Mouse (Mus musculus) heart, embryonic 16.5 days (tissue): ENCODE measurements around the gene Tsen54. TPM values are rescaled to one million over a fixed set of nuclear protein-coding genes. Genes with fewer than 3 reads are reported as not detected.

Experiments used
- ATAC-seq: fragments of 200-750 bp; cut with Nextera tagmentation; replicated peaks from 2 replicates; pipeline ENCODE4 v1.8.0; 2017; ENCODE audit warnings: moderate number of reproducible peaks; ENCODE audit not compliant: insufficient read depth, low FRiP score; ENCODE audit errors: extremely low read depth
- H3K27ac ChIP-seq: fragments of 300-500 bp; sonication (generic); 2 replicates; pipeline ENCODE4 v1.5.1; 2014; ENCODE audit warnings: mild to moderate bottlenecking, low read length, control low read depth, moderate library complexity
- H3K27me3 ChIP-seq: fragments of 300-500 bp; sonication (generic); 2 replicates; pipeline ENCODE4 v1.6.1; 2014; ENCODE audit warnings: low read length, mixed read lengths; ENCODE audit not compliant: control insufficient read depth, insufficient read depth
- H3K36me3 ChIP-seq: fragments of 300-500 bp; sonication (generic); 2 replicates; pipeline ENCODE4 v1.6.1; 2014; ENCODE audit not compliant: control insufficient read depth, insufficient read depth
- H3K4me1 ChIP-seq: fragments of 300-500 bp; sonication (generic); 2 replicates; pipeline ENCODE4 v1.6.1; 2014; ENCODE audit warnings: low read length, mixed read lengths; ENCODE audit not compliant: control insufficient read depth, insufficient read depth
- H3K4me2 ChIP-seq: fragments of 300-500 bp; sonication (generic); 2 replicates; pipeline ENCODE4 v1.6.1; 2014; ENCODE audit warnings: low read depth, mild to moderate bottlenecking, control low read depth, low read length
- H3K4me3 ChIP-seq: fragments of 300-500 bp; sonication (generic); 2 replicates; pipeline ENCODE4 v1.5.1; 2014; ENCODE audit warnings: mild to moderate bottlenecking, control low read depth, low read length
- H3K9ac ChIP-seq: fragments of 300-500 bp; sonication (generic); 2 replicates; pipeline ENCODE4 v1.6.1; 2014; ENCODE audit warnings: low read length, control low read depth
- H3K9me3 ChIP-seq: fragments of 300-500 bp; sonication (generic); replicated peaks from 2 replicates; pipeline ENCODE4 v1.6.1; 2016; ENCODE audit warnings: low read length; ENCODE audit not compliant: control insufficient read depth
- WGBS: fragments of 180-500 bp; shearing (Covaris S2); extraction: QIAGEN DNeasy Blood & Tissue Kit; methylation state at CpG from one replicate; pipeline ENCODE4 v1.1.7; 2014; 5-methylcytosine and 5-hydroxymethylcytosine counted together
- polyA plus RNA-seq: library from polyadenylated mRNA; unstranded; fragments of >200 nt; fragmentation: Nextera tagmentation; extraction: Ambion mirVana; gene quantifications from 2 replicates; pipeline ENCODE4 v1.2.1, GENCODE M21; 2015

The Tsen54 gene
- polyA plus RNA-seq, 1 experiment from 2014 or later: 28.3 TPM

DNA sequence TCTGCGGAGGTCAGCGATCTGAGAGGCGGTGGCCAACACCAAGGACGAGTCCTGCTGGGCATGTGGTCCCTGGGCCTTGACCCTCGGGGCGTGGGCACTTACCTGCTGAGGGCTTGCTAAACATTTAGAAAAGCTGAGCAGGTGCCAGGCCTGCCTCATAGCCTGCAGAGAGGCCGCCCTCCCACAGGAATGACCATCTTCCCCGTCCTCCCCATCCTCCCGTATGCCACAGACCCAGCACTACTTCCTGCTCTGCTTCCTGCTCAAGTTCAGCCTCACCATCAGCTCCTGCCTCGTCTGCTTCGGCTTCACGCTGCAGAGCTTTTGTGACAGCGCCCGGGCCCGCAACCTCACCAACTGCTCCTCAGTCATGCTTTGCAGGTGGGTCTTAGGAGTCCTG lies 17.6 kb upstream of the Tsen54 start:
- WGBS: 78% methylated on average over 15 of the region's 15 CpGs
- H3K27ac ChIP-seq: no peak overlapping the region

DNA sequence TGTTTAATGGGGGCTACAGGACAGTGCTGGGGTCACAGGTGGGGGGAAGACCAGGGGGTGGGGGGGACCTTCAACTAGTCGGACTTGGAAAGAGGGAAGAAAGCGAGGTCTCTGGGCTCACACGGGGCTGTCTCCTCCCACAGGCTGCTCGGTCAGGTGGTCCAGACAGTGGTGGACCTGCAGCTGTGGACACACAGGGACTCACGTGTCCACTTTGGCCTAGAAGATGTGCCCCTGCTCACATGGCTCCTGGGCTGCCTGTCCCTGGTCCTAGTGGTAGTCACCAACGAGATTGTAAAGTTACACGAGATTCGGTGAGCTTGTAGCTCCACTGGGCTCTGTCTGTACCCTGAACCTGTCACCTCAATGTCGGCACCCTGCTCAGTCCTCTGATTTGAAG lies 16.9 kb upstream of the Tsen54 start:
- no peaks in the 10 kb centered on the region for H3K27me3 ChIP-seq
- H3K9ac ChIP-seq: no peak overlapping the region
- H3K4me1 ChIP-seq: no peaks in the 10 kb centered on the region
- no peaks in the 10 kb centered on the region for H3K9me3 ChIP-seq
- no peak overlapping the region for H3K4me2 ChIP-seq
- no peak overlapping the region for H3K4me3 ChIP-seq
- WGBS: 66% methylated on average over 9 of the region's 9 CpGs
- H3K36me3 ChIP-seq: peaks cover 79% of the 10 kb centered on the region
- ATAC-seq: no peak
- no peak overlapping the region for H3K27ac ChIP-seq

More for the DNA sequence above, 17.6 kb upstream of the Tsen54 start:
- ATAC-seq: no peak
- no peaks in the 10 kb centered on the region for H3K9me3 ChIP-seq
- H3K9ac ChIP-seq: no peak overlapping the region
- peaks cover 79% of the 10 kb centered on the region for H3K36me3 ChIP-seq
- H3K4me2 ChIP-seq: no peak overlapping the region
- no peak overlapping the region for H3K4me3 ChIP-seq
- H3K27me3 ChIP-seq: no peaks in the 10 kb centered on the region
- H3K4me1 ChIP-seq: no peaks in the 10 kb centered on the region

DNA sequence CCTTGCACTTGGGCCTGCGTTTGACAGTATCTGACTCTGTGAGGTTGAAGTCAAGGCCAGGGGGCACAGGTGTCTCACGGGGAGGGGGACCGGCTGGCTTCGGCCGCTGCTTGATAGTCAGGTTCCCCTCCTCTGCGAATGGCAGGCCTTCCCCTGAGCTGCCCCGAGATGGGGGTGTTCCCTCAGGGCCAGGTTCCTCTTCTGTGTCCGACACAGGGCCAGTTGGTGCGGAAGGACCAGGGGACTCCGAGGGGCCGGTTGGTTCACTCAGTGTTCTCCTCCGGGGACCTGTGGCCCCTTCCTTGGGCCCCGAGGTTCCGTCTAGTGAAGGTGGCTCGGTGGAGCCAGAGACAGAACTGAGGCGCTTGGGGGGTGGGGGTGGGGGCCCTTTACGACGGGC lies 13.5 kb upstream of the Tsen54 start:
- WGBS: 92% methylated on average over 18 of the region's 18 CpGs

DNA sequence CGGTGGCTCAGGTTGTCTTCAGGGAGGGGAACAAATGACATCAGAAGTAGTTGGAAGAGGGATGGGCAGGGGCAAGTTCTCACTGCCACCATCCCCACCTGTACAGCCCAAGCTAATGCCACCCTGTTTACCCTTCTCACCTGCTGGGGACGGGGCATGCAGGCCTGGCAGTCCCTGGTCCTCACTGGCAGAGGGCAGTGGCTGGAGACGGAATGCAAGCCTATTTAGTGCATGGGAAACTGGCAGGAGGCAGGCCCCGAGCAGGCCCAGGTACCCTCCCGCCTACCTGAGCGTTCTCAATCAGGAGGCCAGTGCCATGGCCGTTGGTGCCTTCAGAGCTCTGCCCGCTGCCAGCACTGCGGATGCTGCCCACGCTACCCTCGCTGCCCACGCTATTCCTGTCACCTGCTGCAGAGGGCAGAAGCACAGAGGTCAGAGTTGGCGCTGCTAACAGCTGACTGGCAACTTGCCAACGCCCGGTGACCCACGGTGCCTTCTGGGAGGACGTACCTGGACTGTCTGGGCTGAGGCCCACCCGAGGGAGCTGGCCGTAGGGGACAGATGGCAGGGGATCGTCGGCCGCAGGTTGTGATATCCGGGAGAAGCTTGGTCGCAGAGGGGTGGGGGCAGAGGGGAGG lies 11.3 kb upstream of the Tsen54 start:
- Histone ChIP-seq H3K27ac (no peak overlapping the region), H3K9me3 (no peaks in the 10 kb centered on the region), H3K27me3 (no peaks in the 10 kb centered on the region), H3K4me2 (no peak overlapping the region), H3K36me3 (peaks cover 72% of the 10 kb centered on the region), H3K9ac (0 out of 2 replicates have a peak overlapping the region, but pooled peaks have one; percentile 5), H3K4me1 (peaks cover 15% of the 10 kb centered on the region), H3K4me3 (no peak overlapping the region)
- 78% methylated on average over 24 of the region's 24 CpGs for WGBS
- no peak for ATAC-seq

More for the DNA sequence above, 13.5 kb upstream of the Tsen54 start:
- H3K27ac ChIP-seq: no peak overlapping the region
- ATAC-seq: no peak
- peaks cover 4% of the 10 kb centered on the region; the same call in 1 of the 2 replicates for H3K4me1 ChIP-seq
- peaks cover 77% of the 10 kb centered on the region for H3K36me3 ChIP-seq
- no peak overlapping the region for H3K4me3 ChIP-seq
- no peak overlapping the region for H3K4me2 ChIP-seq
- no peak overlapping the region for H3K9ac ChIP-seq
- no peaks in the 10 kb centered on the region for H3K27me3 ChIP-seq
- no peaks in the 10 kb centered on the region for H3K9me3 ChIP-seq

DNA sequence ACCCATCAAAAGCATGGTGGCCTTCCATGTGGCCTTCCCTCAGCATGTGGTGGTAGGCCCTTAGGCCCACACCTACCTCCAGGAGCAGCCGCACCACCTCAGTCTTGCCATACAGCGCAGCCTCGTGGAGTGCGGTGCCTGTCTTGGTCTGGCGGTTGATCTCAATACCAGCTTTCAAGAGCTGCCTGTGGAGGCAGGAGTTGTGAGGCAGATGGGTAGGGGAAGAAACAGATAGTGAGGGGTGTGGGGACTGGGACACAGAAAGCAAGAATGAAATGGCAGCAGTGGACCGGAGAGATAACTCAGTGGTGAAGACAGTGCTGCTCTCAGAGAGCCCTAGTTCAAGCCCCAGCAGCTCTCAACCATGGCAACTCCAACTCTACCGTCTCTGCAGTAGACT lies 9.5 kb upstream of the Tsen54 start:
- peaks cover 33% of the 10 kb centered on the region for H3K4me1 ChIP-seq
- no peaks in the 10 kb centered on the region for H3K27me3 ChIP-seq
- 97% methylated on average over 7 of the region's 7 CpGs for WGBS
- no peak overlapping the region for H3K9ac ChIP-seq
- no peak overlapping the region for H3K4me2 ChIP-seq
- H3K27ac ChIP-seq: no peak overlapping the region
- no peak for ATAC-seq
- H3K9me3 ChIP-seq: no peaks in the 10 kb centered on the region
- no peak overlapping the region for H3K4me3 ChIP-seq
- peaks cover 64% of the 10 kb centered on the region for H3K36me3 ChIP-seq

DNA sequence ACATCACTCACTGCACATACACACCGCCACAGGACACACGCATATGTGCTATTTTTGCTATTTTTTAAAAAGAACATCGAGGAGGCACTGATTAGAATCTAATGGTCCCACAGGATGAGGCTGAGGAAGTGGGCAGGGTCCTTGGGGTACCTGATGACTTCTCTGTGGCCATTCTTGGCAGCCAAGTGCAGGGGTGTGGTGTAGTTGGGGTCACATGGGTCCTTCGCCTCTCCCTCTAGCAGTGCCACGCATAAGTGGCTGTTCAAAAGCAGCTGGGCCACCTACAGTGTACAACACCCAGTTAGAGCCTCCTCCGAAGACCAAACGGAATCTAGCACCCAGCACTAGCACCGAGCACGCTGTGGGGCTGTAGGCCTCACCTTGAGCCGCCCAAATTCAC lies 8.4 kb upstream of the Tsen54 start:
- H3K4me2 ChIP-seq: no peak overlapping the region
- H3K4me3 ChIP-seq: no peak overlapping the region
- no peak for ATAC-seq
- no peak overlapping the region for H3K9ac ChIP-seq
- 84% methylated on average over 10 of the region's 10 CpGs for WGBS
- H3K27ac ChIP-seq: no peak overlapping the region
- no peaks in the 10 kb centered on the region for H3K9me3 ChIP-seq
- H3K4me1 ChIP-seq: peaks cover 44% of the 10 kb centered on the region
- peaks cover 58% of the 10 kb centered on the region for H3K36me3 ChIP-seq
- no peaks in the 10 kb centered on the region for H3K27me3 ChIP-seq

DNA sequence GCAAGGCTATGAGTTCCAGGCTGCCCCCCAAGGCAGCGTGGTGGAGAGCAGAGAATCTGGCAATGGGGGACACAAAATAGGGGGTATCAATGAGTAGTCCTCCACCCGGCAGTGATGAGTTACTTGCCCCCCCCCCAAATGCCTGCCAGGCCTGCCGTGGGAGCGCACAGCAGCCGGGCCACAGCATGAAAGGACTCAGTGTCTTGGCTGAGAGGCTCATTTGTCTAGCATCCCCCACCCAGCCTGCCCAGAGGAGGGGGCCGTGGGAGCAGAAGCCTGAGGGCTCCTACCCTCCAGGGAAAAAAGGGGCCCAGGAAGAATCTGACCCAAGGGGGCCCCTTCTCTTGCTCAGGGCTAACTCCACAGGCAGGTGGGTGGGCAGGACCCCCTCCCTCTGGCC lies 7.2 kb upstream of the Tsen54 start:
- Histone ChIP-seq H3K4me2 (no peak overlapping the region), H3K36me3 (peaks cover 48% of the 10 kb centered on the region), H3K27ac (no peak overlapping the region), H3K4me1 (peaks cover 54% of the 10 kb centered on the region), H3K4me3 (no peak overlapping the region), H3K27me3 (no peaks in the 10 kb centered on the region), H3K9ac (no peak overlapping the region), H3K9me3 (no peaks in the 10 kb centered on the region)
- 85% methylated on average over 6 of the region's 6 CpGs for WGBS
- ATAC-seq: no peak

DNA sequence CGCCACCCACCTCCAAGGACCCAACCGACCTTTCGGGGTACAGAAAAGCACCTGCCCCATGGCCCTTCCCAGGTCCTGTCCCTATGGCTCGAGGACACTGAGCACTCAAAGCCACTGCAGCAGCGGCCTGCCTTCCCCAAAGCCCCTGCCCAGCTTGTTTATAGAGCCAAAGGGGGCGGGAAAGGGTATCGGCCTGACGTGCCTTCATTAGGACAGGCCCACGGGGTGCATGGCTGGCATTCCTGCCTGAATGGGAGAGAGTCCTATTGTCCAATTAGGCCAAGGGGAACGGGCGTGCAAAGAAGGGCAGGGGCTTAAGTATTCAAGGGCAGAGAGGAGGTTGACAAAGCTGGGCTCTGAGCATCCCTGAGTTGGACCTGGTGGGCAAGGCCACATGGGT lies 6.6 kb upstream of the Tsen54 start:
- WGBS: 70% methylated on average over 11 of the region's 11 CpGs
- Histone ChIP-seq H3K36me3 (peaks cover 42% of the 10 kb centered on the region), H3K27ac (peak overlapping the region; percentile 94), H3K4me2 (peak overlapping the region; percentile 97; the same call in 1 of the 2 replicates), H3K9me3 (no peaks in the 10 kb centered on the region), H3K9ac (peak overlapping the region; percentile 92), H3K4me1 (peaks cover 56% of the 10 kb centered on the region), H3K4me3 (no peak overlapping the region), H3K27me3 (no peaks in the 10 kb centered on the region)
- ATAC-seq: no peak

DNA sequence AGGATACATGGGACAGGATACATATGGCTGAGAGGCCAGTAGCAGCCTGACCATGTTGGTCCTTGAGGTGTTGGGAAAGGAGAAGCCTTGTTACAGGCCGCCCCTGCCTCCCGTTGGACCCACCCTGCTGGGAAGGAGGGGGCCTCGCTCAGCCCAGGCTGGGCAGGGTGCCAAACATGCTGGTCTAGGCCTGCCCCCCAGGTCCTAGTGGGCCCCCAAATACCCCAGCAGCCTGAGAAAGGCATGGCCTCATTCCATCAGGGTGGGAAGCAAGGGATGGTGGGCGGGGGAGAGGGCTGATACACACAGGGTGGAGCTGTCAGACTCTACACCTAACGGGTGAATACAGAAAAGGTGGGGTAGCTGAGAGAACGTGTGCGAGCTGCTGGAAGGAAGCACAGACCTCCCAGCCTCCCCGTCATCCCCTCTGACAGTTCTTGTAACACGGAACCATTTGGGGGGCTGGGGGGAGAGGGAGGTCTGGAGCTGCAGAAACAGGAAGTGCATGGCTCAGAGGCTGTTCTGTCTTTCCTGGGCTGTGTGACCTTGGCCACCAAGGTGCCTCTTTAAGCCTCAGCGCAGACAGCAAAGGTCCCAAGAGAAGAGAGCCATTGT lies 5.7 kb upstream of the Tsen54 start:
- Histone ChIP-seq H3K4me2 (peak overlapping the region; percentile 97), H3K27me3 (no peaks in the 10 kb centered on the region), H3K9me3 (no peaks in the 10 kb centered on the region), H3K9ac (peak overlapping the region; percentile 92), H3K4me1 (peaks cover 52% of the 10 kb centered on the region), H3K4me3 (peak overlapping the region; percentile 89), H3K36me3 (peaks cover 33% of the 10 kb centered on the region), H3K27ac (peak overlapping the region; percentile 94)
- 10% methylated on average over 10 of the region's 10 CpGs for WGBS
- ATAC-seq: peak; percentile 25
